Mouse (Mus musculus): ENCODE measurements around the gene Gcnt2.
"Not testable (repeated sequence)": the region's sequence is repeated elsewhere in the genome, so short reads cannot be mapped to it uniquely, and the experiment has no call there.

Gene Gcnt2

GRCm38 (mm10) chr13:40946513-40946912 is 87.0 kb downstream of the Gcnt2 start:
- DNase-seq: no peak

DNA sequence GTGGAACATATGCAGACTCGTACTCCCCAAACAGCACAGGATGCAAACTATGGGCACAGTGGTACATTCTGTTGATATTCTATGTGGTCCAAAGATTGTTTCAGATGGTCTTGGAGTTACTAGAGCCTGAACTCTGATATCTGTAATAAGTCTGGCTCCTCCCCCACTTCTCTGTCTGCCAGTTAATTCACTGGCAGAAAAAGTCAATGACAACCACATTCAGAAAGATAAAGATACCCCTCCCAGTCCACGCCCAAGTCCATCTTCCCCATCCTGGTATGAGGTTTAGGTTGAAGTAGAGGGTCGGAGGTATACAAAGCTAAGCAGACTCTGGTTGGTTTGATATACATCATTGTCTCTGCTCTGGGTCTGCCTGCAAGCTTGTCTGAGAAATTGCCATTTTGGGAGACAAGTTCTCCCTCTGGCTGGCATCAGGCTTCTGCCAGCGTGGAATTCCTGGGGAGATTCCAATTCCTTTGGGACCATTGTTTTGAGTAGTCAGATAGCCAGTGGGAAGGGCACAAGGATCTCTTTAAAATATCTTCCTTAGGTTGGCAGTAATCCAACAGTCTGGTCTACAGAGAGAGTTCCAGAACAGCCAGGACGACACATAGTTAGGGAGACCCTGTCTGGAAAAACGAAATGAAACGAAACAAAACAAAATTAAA is 88.1 kb downstream of the Gcnt2 start:
- no peak for DNase-seq

DNA sequence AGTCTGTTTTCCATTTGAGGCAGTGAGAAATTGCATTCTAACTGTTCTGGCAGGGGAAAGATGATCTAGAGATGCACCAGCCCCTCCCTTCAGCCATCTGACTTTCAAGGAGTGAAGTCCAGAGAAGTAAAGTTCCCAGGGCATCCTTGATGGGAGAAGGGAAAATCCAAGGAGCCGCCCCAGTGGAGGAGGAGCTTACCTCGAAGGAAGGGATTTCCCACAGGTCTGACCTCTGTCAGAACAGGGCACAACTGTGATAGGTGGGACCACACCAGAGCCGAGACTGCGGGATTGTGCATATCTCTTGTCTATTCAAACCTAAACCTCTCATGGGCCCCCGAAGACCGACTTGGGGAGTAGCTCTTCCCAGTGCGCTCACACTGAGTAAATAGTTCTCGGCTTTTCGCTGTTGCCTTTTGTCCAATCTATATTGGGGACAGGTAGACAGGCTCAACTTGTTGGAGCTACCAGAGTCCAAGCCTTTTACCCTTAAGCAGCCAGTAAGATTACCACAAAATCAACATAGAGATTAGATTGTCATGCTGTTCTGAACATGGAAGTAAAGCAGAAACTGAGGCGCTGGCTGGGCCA is 91.9 kb downstream of the Gcnt2 start:
- no peak for DNase-seq

GRCm38 (mm10) chr13:40953231-40953630 is 93.7 kb downstream of the Gcnt2 start:
- no peak for DNase-seq

- no peak for DNase-seq
Observed at GRCm38 (mm10) chr13:40955773-40956172, 96.2 kb downstream of the Gcnt2 start.

GRCm38 (mm10) chr13:40967609-40968008 is 108.1 kb downstream of the Gcnt2 start:
- no peak for DNase-seq

DNA sequence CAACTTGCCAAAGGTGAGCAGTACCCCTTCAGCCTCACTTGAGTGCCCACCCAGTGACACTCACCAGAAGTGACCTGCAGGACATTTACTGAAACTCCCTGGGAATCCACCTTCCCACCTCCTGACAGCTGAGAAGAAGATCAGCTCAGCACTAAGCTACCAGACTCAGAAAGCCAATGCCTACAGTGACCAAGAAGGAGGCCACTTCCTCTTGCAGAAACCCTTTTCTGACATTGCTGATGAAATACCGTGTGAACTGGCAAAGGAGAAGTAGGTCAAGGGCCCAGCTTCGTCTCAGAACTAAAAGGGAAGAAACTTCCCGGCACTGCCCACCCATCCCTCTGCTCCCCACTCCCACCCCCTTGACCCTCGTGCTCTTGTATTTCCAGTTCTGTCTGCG is 109.0 kb downstream of the Gcnt2 start:
- no peak for DNase-seq

DNA sequence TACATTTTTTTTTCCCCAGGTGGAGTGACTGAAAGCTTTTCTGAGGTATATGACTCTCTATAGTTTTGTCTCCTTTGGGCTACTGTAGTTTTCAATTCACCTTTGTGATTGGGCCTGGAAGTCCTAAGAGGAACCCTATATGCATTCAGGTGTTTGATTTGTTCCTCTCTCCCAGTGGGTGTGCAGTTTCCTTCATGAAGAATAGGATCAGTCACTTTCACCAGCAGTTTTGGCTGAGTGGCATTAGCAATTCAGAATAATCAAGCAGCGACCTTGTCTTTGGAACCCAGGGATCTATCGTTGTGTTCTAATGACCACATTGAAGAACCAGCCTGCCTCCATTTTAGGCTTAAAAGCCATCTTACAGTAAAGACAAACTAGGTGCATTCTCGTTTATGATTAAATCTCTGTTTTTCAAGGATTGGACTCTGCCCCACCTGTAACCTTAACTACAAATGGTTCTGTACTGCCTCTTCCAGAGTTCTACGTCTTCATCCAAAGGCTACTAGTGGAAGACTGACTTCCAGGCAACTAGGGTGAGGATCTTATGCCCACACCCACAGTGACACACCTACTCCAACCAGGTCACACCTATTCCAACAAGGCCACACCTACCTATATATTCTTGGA is 110.3 kb downstream of the Gcnt2 start:
- DNase-seq: no peak

GRCm38 (mm10) chr13:40971261-40971660 is 111.7 kb downstream of the Gcnt2 start:
- no peak for DNase-seq

DNA sequence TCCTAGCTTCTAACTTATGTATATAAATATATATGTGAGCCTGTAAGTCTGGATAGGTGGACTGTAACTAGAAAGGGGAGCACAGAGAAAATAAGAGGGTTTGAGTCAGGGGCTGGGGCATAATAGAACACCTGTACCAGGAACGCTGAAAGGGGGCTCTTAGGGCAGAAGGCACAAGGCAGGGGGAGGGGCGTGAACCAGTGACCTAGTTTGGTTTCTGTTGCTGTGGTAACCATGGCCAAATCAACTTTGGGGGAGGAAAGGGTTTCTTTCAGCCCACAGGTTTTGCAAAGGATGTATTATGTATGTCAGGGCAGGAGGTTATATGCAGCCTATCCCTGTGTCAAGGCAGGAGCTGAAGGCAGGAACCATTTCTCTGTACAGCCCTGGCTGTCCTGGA is 112.3 kb downstream of the Gcnt2 start:
- DNase-seq: no peak

DNA sequence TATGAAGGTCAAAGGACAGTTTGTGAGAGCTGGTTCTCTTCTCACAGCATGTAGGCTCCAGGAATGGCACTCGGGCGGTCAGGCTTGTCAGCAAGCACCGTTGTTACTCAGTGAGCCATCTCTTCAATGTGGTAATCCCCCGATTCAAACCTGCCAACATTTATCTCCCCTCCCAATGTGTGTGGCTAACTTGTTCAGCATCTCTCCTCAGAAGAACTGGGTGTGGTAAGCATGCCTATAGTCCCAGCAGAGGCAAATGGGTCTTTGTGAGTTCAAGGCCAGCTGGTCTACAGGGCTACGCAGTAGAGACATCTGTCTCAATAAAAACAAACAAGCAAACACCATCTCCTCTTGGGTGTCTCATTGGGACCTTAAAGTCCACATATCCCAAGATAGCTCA is 113.4 kb downstream of the Gcnt2 start:
- no peak for DNase-seq

- peak; percentile 7 for DNase-seq
Observed at GRCm38 (mm10) chr13:40977609-40978008, 118.1 kb downstream of the Gcnt2 start.

- DNase-seq: no peak
Observed at GRCm38 (mm10) chr13:40978652-40979051, 119.1 kb downstream of the Gcnt2 start.

DNA sequence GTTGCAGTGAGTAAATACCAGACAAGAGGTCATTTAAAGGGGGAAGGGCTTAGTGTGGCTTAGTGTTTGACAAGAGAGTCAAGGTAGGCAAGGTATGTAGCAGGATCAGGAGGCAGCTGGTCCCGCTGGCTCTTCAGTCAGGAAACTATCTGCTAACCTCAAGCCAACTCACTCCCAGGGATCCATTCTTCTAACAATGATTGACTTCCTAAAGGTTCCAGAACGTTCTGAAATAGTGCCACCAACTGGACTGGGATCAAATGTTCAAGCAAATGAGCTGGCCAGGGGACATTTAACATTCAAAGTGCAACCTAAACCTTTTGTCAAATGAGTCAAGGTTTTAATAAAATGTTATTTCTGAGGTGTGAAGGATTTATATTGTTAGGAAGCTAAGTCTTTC is 119.8 kb downstream of the Gcnt2 start:
- no peak for DNase-seq

DNA sequence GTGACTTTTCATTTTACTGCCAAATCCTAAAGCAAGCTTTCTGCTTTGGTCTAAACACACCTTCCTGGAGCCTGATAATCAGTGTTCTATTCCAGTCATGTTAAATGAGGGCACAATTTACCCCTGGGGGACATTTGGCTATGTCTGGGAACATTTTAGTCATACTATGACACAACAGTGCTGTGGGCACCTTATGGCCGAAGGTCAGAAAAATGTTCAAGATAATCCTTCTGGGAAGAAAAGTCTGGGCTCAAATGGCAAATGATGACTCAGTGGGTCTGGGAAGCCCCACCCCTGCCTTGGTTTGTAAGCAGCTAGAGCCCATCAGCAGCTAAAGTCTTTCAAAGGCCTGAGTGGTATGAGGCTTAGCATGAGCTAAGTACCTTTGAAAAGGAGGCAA is 123.2 kb downstream of the Gcnt2 start:
- DNase-seq: no peak

GRCm38 (mm10) chr13:40986081-40986480 is 126.5 kb downstream of the Gcnt2 start:
- DNase-seq: no peak

GRCm38 (mm10) chr13:40987608-40988303 is 128.2 kb downstream of the Gcnt2 start:
- not testable (repeated sequence) for DNase-seq

- DNase-seq: no peak
Observed at GRCm38 (mm10) chr13:40988418-40988817, 128.9 kb downstream of the Gcnt2 start.

DNA sequence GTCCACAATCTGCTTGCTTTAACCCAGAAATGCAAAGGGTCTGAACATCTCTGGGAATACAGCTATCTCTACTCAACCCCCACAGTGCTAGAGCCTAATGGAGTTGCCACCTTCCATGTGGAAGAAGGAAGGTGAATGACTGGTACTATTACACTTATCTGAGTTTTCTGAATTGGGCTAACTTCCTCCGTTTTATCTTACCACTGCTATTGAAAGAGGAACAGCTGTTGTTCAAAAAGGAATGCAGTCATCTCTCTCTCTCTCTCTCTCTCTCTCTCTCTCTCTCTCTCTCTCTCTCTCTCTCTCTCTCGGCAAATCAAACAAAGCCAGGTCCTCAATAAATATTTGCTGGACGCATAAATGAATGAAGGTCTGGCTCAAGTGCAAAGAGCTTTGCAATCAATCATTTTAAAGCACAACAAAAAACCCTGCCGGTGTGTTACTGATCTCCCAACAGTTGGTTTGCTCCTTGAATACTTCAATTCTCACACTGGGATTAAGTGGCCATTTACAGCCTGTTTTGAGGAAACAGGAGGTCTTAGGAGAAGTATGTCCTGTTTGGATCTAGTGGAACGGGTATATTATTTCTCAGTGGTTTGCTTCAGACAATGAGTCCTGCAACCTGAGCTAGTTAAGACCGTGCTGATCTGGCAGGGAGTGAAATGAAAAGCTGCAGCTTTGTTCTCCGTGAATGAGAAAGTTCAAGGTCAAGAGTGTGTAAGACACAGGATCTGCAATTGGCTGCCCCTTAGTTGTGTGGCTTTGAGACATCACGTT is 135.1 kb downstream of the Gcnt2 start:
- DNase-seq: no peak

- not testable (repeated sequence) for DNase-seq
Observed at GRCm38 (mm10) chr13:40998537-40998936, 139.0 kb downstream of the Gcnt2 start.

DNA sequence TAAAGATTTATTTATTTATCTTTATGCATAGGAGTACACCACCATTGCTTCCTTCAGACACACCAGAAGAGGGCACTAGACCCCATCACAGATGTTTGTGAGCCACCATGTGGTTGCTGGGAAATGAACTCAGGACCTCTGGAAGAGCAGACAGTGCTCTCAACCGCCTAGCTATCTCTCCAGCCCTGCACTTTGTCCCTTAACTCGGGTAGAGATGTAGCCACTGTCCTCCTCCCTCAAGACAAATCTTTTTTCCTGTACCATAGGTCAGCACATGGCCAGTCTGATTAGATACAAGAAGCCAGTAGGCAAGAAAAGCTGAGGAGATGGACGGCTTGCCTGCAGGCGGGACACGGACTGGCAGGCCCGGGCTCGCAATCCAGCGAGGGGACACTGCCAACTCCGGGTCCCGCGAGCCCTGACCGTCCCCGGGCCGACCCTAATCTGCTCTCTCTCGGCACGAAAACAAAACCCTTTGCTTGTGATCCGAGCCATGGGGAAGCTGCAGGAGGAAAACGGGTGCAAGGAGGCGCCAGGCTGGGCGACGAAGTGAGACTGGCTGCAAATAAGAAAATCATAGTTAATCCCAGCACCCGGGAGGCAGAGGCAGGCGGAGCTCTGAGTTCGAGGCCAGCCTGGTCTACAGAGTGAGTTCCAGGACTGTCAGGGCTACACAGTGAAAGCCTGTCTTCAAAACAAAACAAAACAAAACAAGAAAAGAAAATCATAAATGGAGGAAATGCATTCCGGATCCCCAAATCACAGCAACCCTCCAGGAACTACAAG is 140.8 kb downstream of the Gcnt2 start:
- DNase-seq: peak; percentile 52
